Mouse (Mus musculus) induced T-regulatory cell, adult 2 months (primary cell): ENCODE measurements at regions not wholly inside any gene's neighbourhood (a gene's known extent, or its start where the extent isn't known, plus 50 kb on each side); places are given as distances from the start of the nearest gene placed in this dataset.
A peak's percentile ranks its signal among the peaks of the same experiment; 100 is the strongest.

Experiments
- DNase-seq: peaks from one replicate; pipeline ENCODE4 v3.0.0-alpha.2; 2012; ENCODE audit warnings: low read depth

DNA sequence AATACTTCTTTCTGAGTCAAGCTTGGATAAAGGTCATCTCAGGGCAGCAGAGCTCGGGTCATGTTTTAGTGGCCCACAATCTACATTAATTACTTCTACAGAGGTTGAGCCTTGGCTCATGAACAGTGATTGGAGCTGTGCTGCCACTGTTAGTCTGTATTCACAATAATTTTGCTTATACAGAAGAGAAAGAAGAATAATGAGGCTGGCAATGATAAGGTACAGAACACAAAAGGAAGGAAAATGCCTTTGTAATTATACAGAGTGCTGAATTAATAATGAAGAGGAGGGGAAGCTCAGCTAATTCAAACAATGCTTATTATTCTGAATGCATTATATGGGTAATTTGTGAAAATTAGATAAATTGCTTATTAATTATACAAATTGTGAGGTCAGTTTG, 573.9 kb upstream of the Cblb start:
- DNase-seq, result no peak

DNA sequence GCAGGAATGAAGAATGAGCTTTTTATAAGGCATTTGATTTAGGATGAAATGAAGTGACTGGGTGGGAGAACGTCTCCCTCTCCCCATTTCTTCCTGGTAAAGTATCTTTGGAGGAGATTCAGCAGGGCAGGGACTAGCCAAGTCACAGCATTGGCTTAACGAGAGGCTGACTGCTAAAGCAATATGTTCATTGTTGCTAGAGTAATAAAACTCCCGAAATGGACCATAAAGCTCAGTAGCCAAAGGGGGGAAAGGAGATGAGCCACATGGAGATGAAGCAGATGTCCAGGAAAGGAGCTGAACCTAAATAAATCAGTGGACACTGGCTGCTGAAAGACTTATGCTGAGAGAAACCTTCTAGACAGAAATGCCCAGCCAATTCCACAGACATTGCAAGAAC, 555.3 kb upstream of the Cblb start:
- DNase-seq, result no peak

DNA sequence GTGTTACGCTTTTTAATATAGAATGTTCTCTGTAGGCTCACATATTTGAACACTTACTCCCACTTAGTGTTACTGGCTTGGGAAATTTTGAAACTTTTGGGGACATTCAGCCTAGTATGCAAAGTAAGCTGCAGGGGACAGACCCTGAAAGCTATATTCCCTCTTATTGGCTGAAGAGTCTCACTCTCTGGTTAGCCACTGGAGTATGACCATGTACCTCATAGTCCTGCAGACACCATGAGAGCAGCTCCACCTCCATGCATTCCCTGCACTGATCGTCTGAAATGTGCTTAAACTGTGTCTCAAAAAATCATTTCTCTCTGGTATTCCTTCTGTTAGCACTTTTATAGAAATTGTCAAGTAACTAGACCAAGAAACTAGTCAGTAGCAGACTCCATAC, 534.9 kb upstream of the Cblb start:
- no peak for DNase-seq

DNA sequence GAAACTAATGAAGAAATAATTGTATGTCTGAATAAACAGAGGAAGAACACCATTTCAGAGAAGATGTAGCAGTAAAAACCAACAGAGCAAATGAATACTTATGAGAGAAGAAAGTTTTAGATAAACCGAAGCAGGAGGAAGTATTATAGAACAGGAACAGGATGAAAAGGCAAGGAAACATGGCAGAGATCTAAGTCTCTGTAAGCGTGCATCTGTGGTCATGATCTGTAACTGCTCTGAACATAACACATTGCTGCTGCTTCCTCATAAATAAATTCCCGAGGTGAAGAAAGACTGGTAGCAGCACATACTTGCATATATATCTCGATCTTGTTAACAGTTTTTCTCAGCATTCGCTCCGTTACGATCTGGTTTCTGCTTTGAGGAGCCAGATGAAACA, 533.2 kb upstream of the Cblb start:
- no peak for DNase-seq

DNA sequence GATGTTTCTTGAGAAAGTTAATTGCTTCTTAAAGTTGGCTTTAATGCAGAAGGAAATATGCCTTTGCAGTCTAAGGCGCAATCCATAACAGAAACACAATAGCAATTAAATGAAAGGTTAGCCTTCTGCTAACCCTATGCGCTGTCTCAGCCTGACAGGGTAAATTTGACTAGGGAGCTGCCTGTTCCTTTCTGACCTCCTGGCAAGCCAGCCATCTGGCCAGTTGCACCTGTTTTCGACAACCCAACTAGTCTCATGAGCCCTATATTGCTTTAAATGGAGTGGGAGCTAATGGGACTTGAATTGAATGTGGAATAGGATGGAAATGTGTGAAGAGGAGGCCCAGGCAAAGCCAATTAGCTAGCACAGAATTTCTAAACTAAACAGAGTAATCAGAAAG, 513.9 kb upstream of the Cblb start:
- DNase-seq, result no peak

DNA sequence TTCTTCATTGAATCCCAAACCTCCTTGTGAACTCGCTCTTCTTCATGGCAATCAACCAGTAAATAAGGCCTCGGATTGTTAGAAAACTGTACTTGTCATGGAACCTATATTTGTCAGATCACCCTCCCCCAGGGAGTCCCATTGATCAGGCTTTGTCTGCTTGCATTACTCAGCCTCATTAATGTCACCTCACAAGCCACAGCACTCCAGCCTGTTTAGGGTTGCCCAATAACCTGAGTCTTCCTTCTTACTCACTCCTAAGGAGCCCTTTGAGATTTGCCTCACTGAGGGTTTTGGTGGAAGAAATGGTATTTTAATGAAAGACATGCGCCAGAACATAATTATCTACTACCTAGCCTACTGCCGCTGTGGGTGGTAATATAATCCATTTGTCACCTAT, 510.3 kb upstream of the Cblb start:
- DNase-seq, result no peak

DNA sequence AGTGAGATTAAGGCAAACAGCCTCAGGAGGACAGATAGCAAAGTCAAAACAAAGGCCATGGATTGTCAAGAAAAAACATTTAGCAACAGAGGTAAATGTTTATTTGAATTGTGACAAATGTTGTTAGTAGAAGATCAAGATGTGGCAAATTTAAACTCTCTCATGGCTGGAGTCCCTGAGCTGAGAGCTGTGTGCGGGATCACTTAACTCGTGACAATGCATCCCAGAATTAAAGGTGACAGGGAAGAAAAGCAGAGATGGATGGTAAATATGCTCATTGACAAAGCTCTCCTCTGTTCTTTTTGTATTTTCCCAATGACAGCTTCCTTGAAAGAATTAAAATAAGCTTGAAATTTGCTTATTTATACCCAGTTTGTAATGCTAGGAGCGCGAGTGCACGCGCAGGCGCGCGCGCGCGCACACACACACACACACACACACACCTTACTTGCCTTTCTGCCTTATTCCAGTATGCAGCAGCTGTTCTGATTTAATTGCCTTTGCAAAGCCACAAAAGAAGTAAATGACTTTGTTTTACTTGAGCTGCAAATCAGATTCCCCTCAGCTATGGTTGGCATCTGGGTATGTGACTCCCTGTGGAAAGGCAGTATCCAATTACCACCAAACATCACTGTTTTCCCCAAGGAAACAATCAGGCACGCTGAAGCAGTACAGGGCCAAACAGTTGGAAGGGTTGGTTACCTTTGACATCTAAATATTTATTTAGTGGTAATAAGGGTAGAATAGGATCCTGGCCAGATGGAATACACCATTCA, 509.5 kb upstream of the Cblb start:
- DNase-seq, result no peak

DNA sequence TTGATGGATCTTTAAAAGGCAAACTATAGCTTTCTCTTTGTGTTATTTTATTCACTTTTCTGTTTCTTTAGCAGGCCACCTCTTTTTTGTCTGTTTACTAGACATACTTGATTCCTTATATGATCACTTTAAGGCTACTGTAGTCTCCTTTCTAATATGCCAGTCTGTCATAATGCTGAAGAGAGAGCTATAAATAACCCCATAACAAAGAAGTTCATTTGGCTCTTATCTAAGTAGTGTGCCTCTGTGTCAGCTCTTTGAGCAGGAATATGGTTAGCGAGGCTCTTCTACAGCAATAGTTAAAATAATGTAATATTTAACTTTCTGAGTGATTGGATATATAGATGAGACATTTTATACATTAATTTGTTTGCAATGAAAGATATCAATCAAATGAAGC, 507.0 kb upstream of the Cblb start:
- DNase-seq, result no peak

DNA sequence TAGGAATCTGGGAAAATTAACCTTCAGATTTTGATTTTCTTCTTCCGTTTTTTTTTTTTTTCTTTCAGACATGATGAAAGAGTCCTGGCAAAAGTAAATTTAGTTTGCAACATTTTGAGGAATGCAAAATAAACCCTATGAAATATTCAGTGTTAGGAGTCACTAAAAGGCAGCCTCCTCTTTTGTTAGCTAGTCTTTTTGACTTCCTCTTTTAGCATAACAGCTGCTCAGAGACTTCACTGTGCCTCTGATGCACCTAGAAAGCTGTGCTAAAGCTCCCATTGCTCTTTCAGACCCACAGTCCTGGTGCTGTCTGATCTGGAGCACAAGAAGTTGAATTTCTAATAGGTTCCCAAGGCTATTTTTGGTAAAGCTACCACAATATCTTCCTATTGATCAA, 498.5 kb upstream of the Cblb start:
- DNase-seq, result no peak

DNA sequence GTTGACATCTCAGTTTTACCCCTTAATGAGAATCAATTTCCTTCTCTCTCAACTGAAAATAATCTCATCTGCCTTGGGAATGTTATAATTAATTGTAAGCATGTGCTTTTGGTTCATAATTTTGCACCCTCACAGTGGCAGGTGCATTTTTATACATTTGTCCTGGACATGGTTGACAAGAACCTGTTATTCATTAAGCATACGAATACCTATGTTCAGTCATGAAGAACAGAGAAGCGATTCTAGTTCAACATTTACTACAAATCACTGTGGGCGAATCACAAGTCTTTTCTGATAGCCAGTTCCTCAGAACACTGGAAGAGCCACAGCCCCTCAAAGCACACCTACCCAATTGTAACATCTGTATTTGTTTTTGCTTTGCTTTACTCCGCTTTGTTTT, 487.3 kb upstream of the Cblb start:
- no peak for DNase-seq

DNA sequence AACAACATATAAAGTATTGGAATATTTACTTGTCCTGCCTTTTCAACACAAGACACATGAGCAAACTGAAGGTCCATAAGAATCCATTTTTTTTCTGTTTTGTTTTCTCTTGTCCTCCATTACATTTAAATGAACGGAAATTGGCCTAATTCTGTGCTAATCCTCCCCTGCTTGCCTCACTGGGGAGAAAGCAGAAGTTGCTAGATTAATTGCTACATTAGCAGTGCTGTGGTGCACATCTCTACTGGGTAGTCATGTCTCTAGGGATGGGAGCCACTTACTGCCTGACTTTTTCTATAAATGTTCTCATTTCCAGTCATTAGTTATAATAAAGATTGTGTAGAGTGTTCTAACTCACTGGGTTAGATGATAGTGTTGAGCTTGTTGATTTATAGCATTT, 484.0 kb upstream of the Cblb start:
- DNase-seq, result no peak

DNA sequence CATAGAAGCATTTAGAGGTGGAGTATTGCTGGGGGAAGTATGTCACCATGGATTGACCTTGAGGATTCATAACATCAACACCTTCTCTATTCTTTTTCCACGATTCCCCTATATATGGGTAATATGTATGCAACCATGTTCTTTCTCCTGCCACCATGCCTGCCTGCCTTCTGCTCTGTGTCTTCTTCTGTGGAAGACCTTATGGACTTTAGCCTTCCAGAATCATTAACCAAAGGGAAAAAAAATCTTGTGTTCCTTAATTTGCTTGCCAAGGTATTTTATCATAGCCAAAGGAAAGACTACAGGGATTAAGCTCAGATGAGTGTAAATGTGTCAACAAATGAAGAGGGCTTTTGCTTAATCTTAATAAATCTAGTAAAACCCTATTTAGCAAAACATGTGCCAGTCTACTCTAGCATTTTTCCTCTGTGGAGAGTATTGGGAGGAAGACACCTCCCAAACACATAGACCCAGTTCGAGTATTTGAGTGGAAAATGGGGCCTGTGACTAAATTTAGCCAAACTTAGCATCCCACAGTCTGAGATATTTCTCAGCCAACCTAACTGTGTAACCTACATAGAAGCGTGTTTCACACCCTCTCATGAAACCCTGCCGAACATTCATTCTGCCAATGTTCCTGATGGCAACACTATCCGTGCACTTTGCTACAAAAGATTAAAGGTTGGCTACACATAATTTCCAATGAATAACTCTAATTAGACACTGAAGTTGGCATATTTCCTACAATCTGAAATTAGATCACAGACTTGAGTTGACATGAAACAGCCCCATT, 468.0 kb upstream of the Cblb start:
- no peak for DNase-seq

DNA sequence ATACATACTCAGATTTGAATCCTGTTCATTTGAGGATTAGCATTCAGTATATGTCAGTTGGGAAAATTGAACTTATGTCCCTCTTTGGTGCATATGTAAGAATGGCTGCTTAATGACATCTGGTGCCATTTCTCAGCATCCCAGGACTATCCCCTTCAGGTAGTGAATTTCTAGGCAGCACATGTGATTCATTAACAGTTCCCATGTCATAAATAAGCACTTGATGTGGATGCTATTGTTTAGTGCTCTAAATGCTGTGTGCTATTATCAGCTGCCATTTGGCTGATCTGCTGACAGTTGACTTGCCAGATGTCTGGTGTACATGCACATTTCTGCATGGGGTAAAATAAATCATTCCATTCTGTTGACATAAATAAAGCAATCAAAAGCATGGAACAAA, 467.0 kb upstream of the Cblb start:
- no peak for DNase-seq

DNA sequence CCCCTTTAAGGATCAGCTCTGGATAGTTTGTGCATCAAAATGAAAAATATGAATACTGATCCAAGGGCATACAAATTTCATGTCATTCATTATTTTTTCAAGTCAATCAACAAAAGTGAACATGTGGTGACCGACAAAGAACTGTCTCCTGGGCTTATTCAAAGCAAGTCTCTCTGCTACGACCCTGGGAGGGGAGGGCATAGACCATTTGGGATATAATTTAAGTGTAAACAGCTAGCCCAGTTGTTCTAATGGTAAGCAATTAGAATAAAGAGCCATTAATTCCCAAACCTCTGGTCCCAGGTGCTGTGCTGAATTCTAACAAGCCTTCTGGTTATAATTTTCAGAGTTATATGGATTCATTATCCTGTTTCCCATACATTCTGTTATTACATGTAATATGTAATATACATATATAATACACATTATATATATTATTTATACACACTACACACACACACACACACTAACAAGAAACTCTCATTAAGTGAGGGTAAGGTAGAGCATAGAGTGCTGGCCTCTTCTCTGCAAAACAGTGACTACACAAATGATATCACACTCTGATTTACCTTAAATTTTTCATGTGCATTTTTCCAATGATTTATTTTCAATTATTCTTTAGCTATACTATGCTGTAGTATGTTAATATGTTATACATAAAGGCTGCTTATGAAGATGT, 453.0 kb upstream of the Cblb start:
- no peak for DNase-seq

DNA sequence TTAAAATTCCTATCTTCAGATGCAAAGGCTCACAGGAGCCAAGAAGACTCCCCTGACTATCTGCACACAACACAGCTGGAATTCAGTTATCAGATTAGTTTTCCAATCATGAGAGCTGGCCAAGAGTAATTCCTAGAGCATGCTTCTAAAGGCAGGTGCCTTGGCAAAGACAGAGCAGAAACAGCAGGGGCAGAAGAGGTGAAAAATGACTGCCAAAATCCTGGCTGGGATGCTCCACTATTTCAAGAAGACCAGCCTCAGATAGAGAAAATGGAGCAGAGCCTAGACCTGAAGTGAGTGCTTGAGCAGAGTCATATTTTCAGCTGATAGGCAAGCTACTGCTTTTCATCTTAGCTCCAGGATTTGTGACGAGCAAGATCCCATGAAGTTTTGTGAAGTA, 450.5 kb upstream of the Cblb start:
- DNase-seq, result no peak

DNA sequence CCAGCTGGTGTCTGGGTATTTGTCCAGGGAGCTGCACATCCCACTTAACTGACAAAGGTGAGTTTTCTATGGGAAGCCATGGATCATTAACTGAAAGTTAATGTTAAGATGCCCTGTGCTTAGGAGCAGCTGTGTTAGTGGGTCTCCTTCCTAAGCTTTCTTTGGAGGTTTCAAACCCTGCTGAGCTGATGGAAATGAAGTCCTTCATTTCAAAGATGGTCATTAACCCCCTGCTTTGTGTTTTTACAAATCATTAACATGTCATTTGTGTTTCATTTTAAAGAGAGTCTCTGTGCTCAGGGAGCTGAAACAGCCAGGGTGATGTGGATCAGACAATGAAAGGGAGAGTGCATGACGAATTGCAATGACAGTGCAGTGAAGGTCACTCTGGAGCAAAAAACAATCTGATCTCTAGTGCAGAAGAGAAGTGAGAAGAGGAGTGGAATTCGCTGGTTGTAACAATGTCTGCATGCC, 441.1 kb upstream of the Cblb start:
- DNase-seq, result no peak

DNA sequence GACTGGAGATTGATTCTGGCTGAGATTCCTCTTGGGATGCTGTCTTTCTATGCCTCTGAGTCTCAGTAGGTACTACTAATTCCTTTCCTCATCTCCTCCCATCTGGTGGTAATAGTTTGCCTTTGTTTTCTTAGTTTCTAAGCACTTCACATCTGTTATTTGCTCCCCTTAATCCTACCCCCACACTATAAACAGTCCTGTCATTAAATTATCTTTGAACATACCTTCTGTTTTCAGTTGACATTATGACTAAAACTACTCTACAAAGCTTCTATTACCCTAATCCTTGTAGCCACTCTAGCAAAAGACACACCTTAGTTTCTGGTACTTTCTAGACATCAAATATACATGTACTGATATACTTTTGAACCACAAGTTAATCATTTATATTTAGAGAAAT, 413.4 kb upstream of the Cblb start:
- DNase-seq, result no peak

DNA sequence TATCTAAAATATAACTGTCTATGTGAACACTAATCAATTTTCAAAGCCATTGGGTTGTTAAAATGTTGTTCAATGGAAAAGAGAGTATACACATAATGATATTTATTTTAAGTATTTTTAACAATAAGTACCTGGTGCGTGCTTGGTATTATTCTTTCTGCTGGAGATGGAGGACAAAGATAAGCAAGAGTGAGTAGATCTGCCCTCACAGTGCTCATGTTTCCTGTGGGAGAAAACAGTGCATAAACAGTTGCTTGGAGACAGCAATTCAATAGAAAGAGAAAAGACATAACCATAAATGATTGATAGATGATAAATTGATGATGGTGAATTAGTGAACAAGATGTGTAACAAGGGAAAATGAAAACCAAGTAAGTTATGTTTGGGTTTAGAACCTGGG, 384.4 kb upstream of the Cblb start:
- no peak for DNase-seq

DNA sequence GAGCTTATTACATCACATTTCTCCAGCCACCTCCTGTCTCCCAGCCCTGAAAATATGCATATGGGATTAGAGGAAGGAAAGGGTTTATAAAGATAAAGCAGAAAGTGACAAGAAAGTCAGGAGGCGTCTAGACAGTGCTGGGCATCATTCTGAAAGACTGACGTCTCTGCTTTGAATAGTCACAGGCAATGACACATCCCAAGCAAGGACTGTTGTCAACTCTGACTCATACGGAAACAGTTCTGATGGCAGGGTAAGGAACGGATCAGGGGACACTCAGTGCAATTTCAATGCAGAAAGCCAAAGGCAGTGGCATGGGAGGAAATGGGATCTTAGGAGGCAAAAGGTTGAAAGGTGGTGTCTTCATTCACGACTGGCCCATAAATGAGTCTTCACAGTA, 380.9 kb upstream of the Cblb start:
- no peak for DNase-seq

DNA sequence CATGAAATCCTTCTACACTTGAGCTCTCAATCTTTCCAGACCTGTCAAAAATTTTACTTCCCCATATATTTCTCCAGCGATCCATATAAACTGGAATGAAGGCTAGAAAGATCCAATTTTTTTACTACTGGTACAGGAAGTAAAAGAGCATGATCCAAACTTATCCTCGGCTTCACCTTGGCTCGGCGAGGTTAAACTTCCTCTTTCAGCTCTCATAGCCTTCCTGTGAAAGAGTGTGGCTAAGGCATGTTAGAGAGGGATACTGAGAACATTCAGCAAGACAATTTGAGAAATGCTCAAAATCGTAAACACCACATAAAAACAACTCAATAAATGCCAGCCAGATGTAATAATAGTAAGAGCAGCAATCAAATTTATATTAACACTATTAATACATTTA, 380.3 kb upstream of the Cblb start:
- no peak for DNase-seq

DNA sequence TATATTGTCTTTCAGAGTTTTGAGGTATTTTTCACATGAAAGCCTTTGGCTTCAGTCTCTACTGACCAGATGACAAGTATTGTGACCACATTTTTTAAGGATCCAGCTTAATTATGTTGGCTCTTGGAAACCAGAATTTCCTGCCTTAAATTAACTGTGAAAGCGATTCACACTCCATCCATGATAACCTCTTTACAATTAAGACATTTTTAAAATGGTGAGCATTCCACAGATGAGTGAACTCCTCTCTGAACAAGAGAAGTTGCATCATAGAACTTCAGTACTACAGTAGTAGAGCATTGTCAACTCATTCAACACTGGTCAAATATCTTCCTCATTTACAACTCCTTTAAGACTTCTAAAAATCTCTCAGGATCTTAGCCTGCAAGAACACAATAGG, 369.3 kb upstream of the Cblb start:
- no peak for DNase-seq

DNA sequence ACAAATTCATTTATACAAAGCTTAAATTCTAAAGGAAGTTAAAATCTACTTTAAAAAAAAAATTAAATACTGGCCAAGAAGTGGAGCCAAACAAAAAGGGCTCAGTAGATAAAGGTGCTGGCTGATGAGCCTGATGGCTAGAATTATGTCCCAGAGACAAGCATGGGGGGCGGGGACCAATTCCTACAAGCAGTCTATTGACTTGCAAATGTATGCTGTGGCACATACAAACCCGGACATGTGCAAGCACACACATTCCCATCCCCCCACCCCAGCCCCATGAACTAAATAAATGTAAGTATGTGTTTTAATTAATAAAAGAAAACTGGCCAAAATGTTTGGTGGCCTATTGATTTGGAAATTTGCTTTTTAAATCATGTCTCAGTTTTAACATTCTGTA, 366.7 kb upstream of the Cblb start:
- no peak for DNase-seq

DNA sequence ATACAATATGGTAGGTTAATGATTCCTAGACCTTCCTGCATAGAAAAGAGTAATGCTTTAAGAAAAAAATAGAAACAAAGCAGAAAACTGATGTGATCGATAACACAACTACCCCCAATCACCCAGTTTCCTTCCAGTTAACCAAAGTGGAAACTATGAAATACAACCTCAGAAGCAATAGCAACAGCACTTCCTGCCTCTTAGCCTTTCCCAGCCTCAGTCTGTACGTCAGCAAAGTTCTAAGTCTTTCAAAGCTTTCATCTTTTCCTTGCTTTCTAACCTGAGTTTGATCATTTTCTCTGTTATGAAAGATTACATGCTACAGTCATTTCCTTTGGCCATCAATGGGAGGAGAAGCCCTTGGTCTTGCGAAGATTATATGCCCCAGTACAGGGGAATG, 355.9 kb upstream of the Cblb start:
- DNase-seq, result peak; percentile 85
